In genomic region chr3:146122125-146122420, GRCm38 (mm10) we compare ENCODE assay signal across 16 mouse cellular contexts. TPM values are rescaled to one million over a fixed set of nuclear protein-coding genes. Genes with fewer than 3 reads are reported as not detected.
DNase-seq lines count a peak whose midpoint lies in the region; ATAC-seq and TF ChIP-seq lines count a peak whose summit lies in the region.
"Had no signal": no experiment of that assay in that cellular context is flagged by ENCODE, and none has a peak within 500 bp of the region (broad histone marks: within the 10 kb centered on the region; RNA-seq: fewer than 3 reads in every experiment).

No protein-coding gene starts in this region.

- no peaks in the 10 kb centered on the region for H3K36me3 ChIP-seq in forebrain, embryonic 12.5 days (replicated peaks)
- no peaks in the 10 kb centered on the region for H3K36me3 ChIP-seq in forebrain, embryonic 15.5 days
- no peaks in the 10 kb centered on the region for H3K36me3 ChIP-seq in hindbrain, embryonic 15.5 days
- H3K36me3 ChIP-seq in hindbrain, postnatal 0 days (ENCODE audit: insufficient read depth, low read length), result no peaks in the 10 kb centered on the region
- no peaks in the 10 kb centered on the region for H3K36me3 ChIP-seq in midbrain, embryonic 12.5 days
- no peaks in the 10 kb centered on the region for H3K36me3 ChIP-seq in midbrain, embryonic 13.5 days
- H3K36me3 ChIP-seq in embryonic facial prominence, embryonic 14.5 days (ENCODE audit: control insufficient read depth, insufficient read depth, low read length), result no peaks in the 10 kb centered on the region

- H3K27ac ChIP-seq in forebrain, embryonic 12.5 days, result no peak overlapping the region
- H3K27ac ChIP-seq in forebrain, embryonic 15.5 days (replicated peaks), result no peak overlapping the region
- no peak overlapping the region for H3K27ac ChIP-seq in hindbrain, embryonic 15.5 days (replicated peaks)
- H3K27ac ChIP-seq in hindbrain, postnatal 0 days, result no peak overlapping the region
- H3K27ac ChIP-seq in midbrain, embryonic 12.5 days (replicated peaks), result no peak overlapping the region
- H3K27ac ChIP-seq in midbrain, embryonic 13.5 days, result no peak overlapping the region
- no peak overlapping the region for H3K27ac ChIP-seq in embryonic facial prominence, embryonic 14.5 days (replicated peaks; ENCODE audit: low read depth, low read length)
- H3K27ac ChIP-seq: liver, embryonic 14.5 days had no signal

- no peak overlapping the region for H3K4me3 ChIP-seq in forebrain, embryonic 12.5 days (replicated peaks)
- H3K4me3 ChIP-seq in forebrain, embryonic 15.5 days, result no peak overlapping the region
- no peak overlapping the region for H3K4me3 ChIP-seq in hindbrain, embryonic 15.5 days
- H3K4me3 ChIP-seq in hindbrain, postnatal 0 days (ENCODE audit: low read length), result no peak overlapping the region
- no peak overlapping the region for H3K4me3 ChIP-seq in midbrain, embryonic 12.5 days
- no peak overlapping the region for H3K4me3 ChIP-seq in midbrain, embryonic 13.5 days (replicated peaks)
- H3K4me3 ChIP-seq in embryonic facial prominence, embryonic 14.5 days (ENCODE audit: low read depth, low read length), result no peak overlapping the region; the same call in 1 of the 2 replicates

- no peak overlapping the region for H3K9ac ChIP-seq in forebrain, embryonic 12.5 days
- no peak overlapping the region for H3K9ac ChIP-seq in forebrain, embryonic 15.5 days (replicated peaks)
- H3K9ac ChIP-seq in hindbrain, embryonic 15.5 days, result no peak overlapping the region
- no peak overlapping the region for H3K9ac ChIP-seq in hindbrain, postnatal 0 days (replicated peaks; ENCODE audit: low read length)
- H3K9ac ChIP-seq in midbrain, embryonic 12.5 days (replicated peaks), result no peak overlapping the region
- H3K9ac ChIP-seq in midbrain, embryonic 13.5 days (replicated peaks), result no peak overlapping the region
- no peak overlapping the region for H3K9ac ChIP-seq in embryonic facial prominence, embryonic 14.5 days (ENCODE audit: low read depth, low read length)
- H3K9ac ChIP-seq: liver, embryonic 14.5 days had no signal

- DNase-seq in hindbrain, postnatal 0 days (ENCODE audit: low spot score), result no peak
- no peak for DNase-seq in embryonic facial prominence, embryonic 14.5 days (ENCODE audit: low spot score)
- DNase-seq in adrenal gland, adult 18-20 months (ENCODE audit: low spot score in 2 of 2), result no peak
- DNase-seq: adrenal gland, adult 8-10 months; cerebellum, adult 9-11 months; gastrocnemius, postnatal 10 days had no signal

- H3K4me2 ChIP-seq in forebrain, embryonic 12.5 days, result peak overlapping the region; percentile 47; the same call in 1 of the 2 replicates
- H3K4me2 ChIP-seq in forebrain, embryonic 15.5 days (replicated peaks), result no peak overlapping the region
- H3K4me2 ChIP-seq in hindbrain, embryonic 15.5 days, result peak overlapping the region; percentile 45; the same call in 1 of the 2 replicates
- no peak overlapping the region; the same call in 1 of the 2 replicates for H3K4me2 ChIP-seq in hindbrain, postnatal 0 days (ENCODE audit: low read depth, low read length)
- H3K4me2 ChIP-seq in midbrain, embryonic 12.5 days (replicated peaks), result peak overlapping the region; percentile 39
- H3K4me2 ChIP-seq in midbrain, embryonic 13.5 days (replicated peaks), result no peak overlapping the region
- peak overlapping the region; percentile 55; the same call in 1 of the 2 replicates for H3K4me2 ChIP-seq in embryonic facial prominence, embryonic 14.5 days (ENCODE audit: low read depth, low read length)

- WGBS in forebrain, embryonic 12.5 days, result 35% methylated on average over 3 of the region's 3 CpGs
- WGBS in forebrain, embryonic 15.5 days, result 55% methylated on average over 3 of the region's 3 CpGs
- 57% methylated on average over 3 of the region's 3 CpGs for WGBS in hindbrain, embryonic 15.5 days
- WGBS in hindbrain, postnatal 0 days, result 65% methylated on average over 3 of the region's 3 CpGs
- WGBS in midbrain, embryonic 12.5 days, result 42% methylated on average over 3 of the region's 3 CpGs
- WGBS in midbrain, embryonic 13.5 days, result 38% methylated on average over 3 of the region's 3 CpGs
- 41% methylated on average over 3 of the region's 3 CpGs for WGBS in embryonic facial prominence, embryonic 14.5 days

- no peaks in the 10 kb centered on the region for H3K9me3 ChIP-seq in forebrain, embryonic 12.5 days
- H3K9me3 ChIP-seq in forebrain, embryonic 15.5 days, result no peaks in the 10 kb centered on the region
- H3K9me3 ChIP-seq in hindbrain, embryonic 15.5 days, result no peaks in the 10 kb centered on the region
- H3K9me3 ChIP-seq in hindbrain, postnatal 0 days (ENCODE audit: low read length), result no peaks in the 10 kb centered on the region
- no peaks in the 10 kb centered on the region for H3K9me3 ChIP-seq in midbrain, embryonic 12.5 days
- H3K9me3 ChIP-seq in midbrain, embryonic 13.5 days, result no peaks in the 10 kb centered on the region
- H3K9me3 ChIP-seq in embryonic facial prominence, embryonic 14.5 days (ENCODE audit: control insufficient read depth, low read length), result no peaks in the 10 kb centered on the region

- peaks cover 25% of the 10 kb centered on the region for H3K27me3 ChIP-seq in forebrain, embryonic 12.5 days
- H3K27me3 ChIP-seq in forebrain, embryonic 15.5 days, result peaks cover 16% of the 10 kb centered on the region
- H3K27me3 ChIP-seq in hindbrain, embryonic 15.5 days, result peaks cover 15% of the 10 kb centered on the region
- H3K27me3 ChIP-seq in hindbrain, postnatal 0 days (ENCODE audit: insufficient read depth, low read length), result peaks cover 6% of the 10 kb centered on the region
- H3K27me3 ChIP-seq in midbrain, embryonic 12.5 days, result peaks cover 18% of the 10 kb centered on the region
- H3K27me3 ChIP-seq in midbrain, embryonic 13.5 days, result peaks cover 19% of the 10 kb centered on the region
- peaks cover 10% of the 10 kb centered on the region for H3K27me3 ChIP-seq in embryonic facial prominence, embryonic 14.5 days (replicated peaks; ENCODE audit: control insufficient read depth, insufficient read depth, low read length)

- TF ChIP-seq CTCF in hindbrain, postnatal 0 days (IDR thresholded peaks at IDR 0.05; ENCODE audit: low read depth), result no peak

- H3K4me1 ChIP-seq in forebrain, embryonic 12.5 days, result peaks cover 18% of the 10 kb centered on the region
- peaks cover 8% of the 10 kb centered on the region; the same call in 1 of the 2 replicates for H3K4me1 ChIP-seq in forebrain, embryonic 15.5 days
- H3K4me1 ChIP-seq in hindbrain, embryonic 15.5 days (replicated peaks), result peaks cover 6% of the 10 kb centered on the region
- H3K4me1 ChIP-seq in hindbrain, postnatal 0 days (ENCODE audit: insufficient read depth, low read length), result 0 out of 2 replicates have a peak, but pooled peaks cover 5% of the 10 kb centered on the region
- H3K4me1 ChIP-seq in midbrain, embryonic 12.5 days, result peaks cover 14% of the 10 kb centered on the region; the same call in 1 of the 2 replicates
- peaks cover 16% of the 10 kb centered on the region for H3K4me1 ChIP-seq in midbrain, embryonic 13.5 days (replicated peaks)
- 0 out of 2 replicates have a peak, but pooled peaks cover 2% of the 10 kb centered on the region for H3K4me1 ChIP-seq in embryonic facial prominence, embryonic 14.5 days (ENCODE audit: control insufficient read depth, insufficient read depth, low read length)

- no peak for ATAC-seq in forebrain, embryonic 12.5 days (ENCODE audit: low FRiP score)
- ATAC-seq in forebrain, embryonic 15.5 days (replicated peaks), result no peak
- no peak for ATAC-seq in hindbrain, embryonic 15.5 days (ENCODE audit: low FRiP score, low read depth)
- no peak for ATAC-seq in hindbrain, postnatal 0 days
- no peak for ATAC-seq in midbrain, embryonic 12.5 days (ENCODE audit: low FRiP score, low read depth)
- no peak for ATAC-seq in midbrain, embryonic 13.5 days
- no peak for ATAC-seq in embryonic facial prominence, embryonic 14.5 days (ENCODE audit: low read depth)
- ATAC-seq: intestine, embryonic 16.5 days had no signal

RNA-seq across cellular contexts. Expression of gene Mcoln3, which starts 4.8 kb away (rescaled TPM):
- polyA plus RNA-seq in forebrain, embryonic 12.5 days (2016; fragmentation: Nextera tagmentation; extraction: Ambion mirVana), result 1.9 and 3.8 TPM in 2 replicates
- polyA plus RNA-seq in forebrain, embryonic 15.5 days (2015; fragmentation: Nextera tagmentation; extraction: Ambion mirVana), result 0.23 and 0.67 TPM in 2 replicates
- polyA plus RNA-seq in hindbrain, embryonic 15.5 days (2015; fragmentation: Nextera tagmentation; extraction: Ambion mirVana), result 0.22 and 0.52 TPM in 2 replicates
- total RNA-seq in hindbrain, postnatal 0 days (2014; rRNA removed), result 0.25 TPM in 1 of 2 replicates, not detected in the other
- polyA plus RNA-seq in hindbrain, postnatal 0 days (2015; fragmentation: Nextera tagmentation; extraction: Ambion mirVana), result 0.10 and 0.48 TPM in 2 replicates
- polyA plus RNA-seq in midbrain, embryonic 12.5 days (2016; fragmentation: Nextera tagmentation; extraction: Ambion mirVana), result 1.9 and 2.5 TPM in 2 replicates
- polyA plus RNA-seq in midbrain, embryonic 13.5 days (2015; fragmentation: Nextera tagmentation; extraction: Ambion mirVana), result 0.95 and 0.96 TPM in 2 replicates
- 7.1 and 7.9 TPM in 2 replicates for polyA plus RNA-seq in embryonic facial prominence, embryonic 14.5 days (2014; fragmentation: Nextera tagmentation; extraction: Ambion mirVana)
- not detected for total RNA-seq in adrenal gland, adult 18-20 months (2021)
- total RNA-seq: gastrocnemius, postnatal 10 days; layer of hippocampus, adult 8-10 months had no signal

RNA-seq across cellular contexts. Expression of gene Wdr63, which starts 14.1 kb away (rescaled TPM):
- 0.23 and 0.49 TPM in 2 replicates for polyA plus RNA-seq in forebrain, embryonic 12.5 days (2016; fragmentation: Nextera tagmentation; extraction: Ambion mirVana)
- 0.59 and 1.4 TPM in 2 replicates for polyA plus RNA-seq in forebrain, embryonic 15.5 days (2015; fragmentation: Nextera tagmentation; extraction: Ambion mirVana)
- 0.79 and 1.7 TPM in 2 replicates for polyA plus RNA-seq in hindbrain, embryonic 15.5 days (2015; fragmentation: Nextera tagmentation; extraction: Ambion mirVana)
- total RNA-seq in hindbrain, postnatal 0 days (2014; rRNA removed), result 1.1 and 1.5 TPM in 2 replicates
- 0.71 and 1.5 TPM in 2 replicates for polyA plus RNA-seq in hindbrain, postnatal 0 days (2015; fragmentation: Nextera tagmentation; extraction: Ambion mirVana)
- 0.18 and 0.34 TPM in 2 replicates for polyA plus RNA-seq in midbrain, embryonic 12.5 days (2016; fragmentation: Nextera tagmentation; extraction: Ambion mirVana)
- polyA plus RNA-seq in midbrain, embryonic 13.5 days (2015; fragmentation: Nextera tagmentation; extraction: Ambion mirVana), result 0.14 and 0.57 TPM in 2 replicates
- polyA plus RNA-seq in embryonic facial prominence, embryonic 14.5 days (2014; fragmentation: Nextera tagmentation; extraction: Ambion mirVana), result 0.97 and 2.3 TPM in 2 replicates
- not detected for total RNA-seq in adrenal gland, adult 18-20 months (2021)
- total RNA-seq: adrenal gland, adult 8-10 months; gastrocnemius, postnatal 10 days; monocyte, adult 5-6 weeks; neutrophil, adult 5-6 weeks had no signal
- polyA plus RNA-seq: intestine, embryonic 16.5 days had no signal

RNA-seq across cellular contexts. Expression of gene Mcoln2, which starts 27.6 kb away (rescaled TPM):
- 0.20 and 0.23 TPM in 2 replicates for polyA plus RNA-seq in forebrain, embryonic 12.5 days (2016; fragmentation: Nextera tagmentation; extraction: Ambion mirVana)
- polyA plus RNA-seq in forebrain, embryonic 15.5 days (2015; fragmentation: Nextera tagmentation; extraction: Ambion mirVana), result not detected in 2 replicates
- 0.27 and 0.28 TPM in 2 replicates for polyA plus RNA-seq in hindbrain, embryonic 15.5 days (2015; fragmentation: Nextera tagmentation; extraction: Ambion mirVana)
- total RNA-seq in hindbrain, postnatal 0 days (2014; rRNA removed), result not detected in 2 replicates
- polyA plus RNA-seq in hindbrain, postnatal 0 days (2015; fragmentation: Nextera tagmentation; extraction: Ambion mirVana), result 0.23 and 0.33 TPM in 2 replicates
- 0.24 and 0.26 TPM in 2 replicates for polyA plus RNA-seq in midbrain, embryonic 12.5 days (2016; fragmentation: Nextera tagmentation; extraction: Ambion mirVana)
- 0.22 and 0.35 TPM in 2 replicates for polyA plus RNA-seq in midbrain, embryonic 13.5 days (2015; fragmentation: Nextera tagmentation; extraction: Ambion mirVana)
- 0.97 and 1.6 TPM in 2 replicates for polyA plus RNA-seq in embryonic facial prominence, embryonic 14.5 days (2014; fragmentation: Nextera tagmentation; extraction: Ambion mirVana)
- total RNA-seq in adrenal gland, adult 18-20 months (2021), result under 1 TPM in 1 of 2 experiments, not detected in 1; 0.35 TPM

Comparison
In these comparisons a context has a peak if more than half of its experiments do, and no peak if none do; other contexts are left out.
1. H3K4me2 ChIP-seq: peak in forebrain, embryonic 12.5 days (single experiment), hindbrain, embryonic 15.5 days (single experiment), midbrain, embryonic 12.5 days (single experiment) and embryonic facial prominence, embryonic 14.5 days (single experiment); none in forebrain, embryonic 15.5 days (single experiment), hindbrain, postnatal 0 days (single experiment) and midbrain, embryonic 13.5 days (single experiment).